Mouse (Mus musculus) myocyte (in vitro differentiated cells): ENCODE data around the gene Srgap2.

Experiments
- CEBPB ChIP-seq: IDR thresholded peaks from 2 replicates; pipeline ENCODE4 v1.6.1; 2011; ENCODE audit warnings: mild to moderate bottlenecking, moderate library complexity; ENCODE audit not compliant: poor library complexity, insufficient read depth, severe bottlenecking
- E2F4 ChIP-seq: IDR thresholded peaks from one replicate; pipeline ENCODE4 v1.6.1; 2011; ENCODE audit warnings: mild to moderate bottlenecking, control low read depth, moderate library complexity; ENCODE audit not compliant: insufficient read depth
- MAX ChIP-seq: IDR thresholded peaks from one replicate; pipeline ENCODE4 v1.6.1; 2011; ENCODE audit warnings: low read depth, mild to moderate bottlenecking, control low read depth
- POLR2A ChIP-seq: IDR thresholded peaks from one replicate; pipeline ENCODE4 v1.6.1; 2011; ENCODE audit warnings: low read depth, mild to moderate bottlenecking, control low read depth, moderate library complexity; ENCODE audit not compliant: insufficient read length
- REST ChIP-seq: IDR thresholded peaks from one replicate; pipeline ENCODE4 v1.6.1; 2011; ENCODE audit warnings: mild to moderate bottlenecking, control low read depth, moderate library complexity; ENCODE audit not compliant: insufficient read depth, insufficient read length
- USF1 ChIP-seq: IDR thresholded peaks from one replicate; pipeline ENCODE4 v1.6.1; 2011; ENCODE audit warnings: low read depth, mild to moderate bottlenecking, control low read depth, moderate library complexity

GRCm38 (mm10) chr1:131419307-131419706, 107.8 kb downstream of the Srgap2 start:
- TF ChIP-seq POLR2A, result no peak
- TF ChIP-seq E2F4, result no peak
- TF ChIP-seq USF1, result no peak
- TF ChIP-seq MAX, result no peak
- no peak for TF ChIP-seq CEBPB
- no peak for TF ChIP-seq REST
